Mouse (Mus musculus) G1E (cell line): ENCODE data around the gene H2al1a. TPM values are rescaled to one million over a fixed set of nuclear protein-coding genes. Genes with fewer than 3 reads are reported as not detected.
"Not testable (repeated sequence)": the region's sequence is repeated elsewhere in the genome, so short reads cannot be mapped to it uniquely, and the experiment has no call there.

Experiments
- ATAC-seq: 2 replicates; pipeline ENCODE4 v1.8.0; 2016; ENCODE audit warnings: mild to moderate bottlenecking; ENCODE audit not compliant: insufficient number of reproducible peaks, poor library complexity, low FRiP score, severe bottlenecking; ENCODE audit errors: extremely low read depth
- DNase-seq: peaks from one replicate; pipeline ENCODE4 v3.0.0; 2012; ENCODE audit warnings: low spot score
- H3K27me3 ChIP-seq: 2 replicates; pipeline ENCODE4 v1.6.1; 2012; ENCODE audit warnings: mild to moderate bottlenecking, low read length, inconsistent platforms; ENCODE audit not compliant: insufficient read depth
- H3K36me3 ChIP-seq: replicated peaks from 2 replicates; pipeline ENCODE3; 2012; ENCODE audit warnings: mild to moderate bottlenecking, inconsistent platforms
- H3K4me1 ChIP-seq: 2 replicates; pipeline ENCODE4 v1.6.1; 2012; ENCODE audit warnings: low read depth, low read length, inconsistent platforms, mixed read lengths; ENCODE audit not compliant: insufficient read depth
- H3K4me3 ChIP-seq: 2 replicates; pipeline ENCODE4 v1.5.1; 2012; ENCODE audit warnings: low read depth, mild to moderate bottlenecking, inconsistent platforms, low read length, moderate library complexity, mixed read lengths
- H3K9me3 ChIP-seq: replicated peaks from 2 replicates; pipeline ENCODE4 v1.6.1; 2012; ENCODE audit warnings: inconsistent platforms
- CTCF ChIP-seq: IDR thresholded peaks from 2 replicates; pipeline ENCODE4 v1.5.1; 2012; ENCODE audit warnings: low read depth, low read length, inconsistent platforms, mixed read lengths
- GATA1 ChIP-seq: IDR thresholded peaks from 2 replicates; pipeline ENCODE4 v1.6.1; 2012; ENCODE audit warnings: borderline replicate concordance, low read length, inconsistent platforms, mixed read lengths
- GATA2 ChIP-seq: IDR thresholded peaks from 2 replicates; pipeline ENCODE4 v1.6.1; 2012; ENCODE audit warnings: low read depth, low read length, inconsistent platforms, borderline replicate concordance
- POLR2AphosphoS5 ChIP-seq: IDR thresholded peaks from 2 replicates; pipeline ENCODE4 v1.6.1; 2012; ENCODE audit warnings: low read depth, low read length, inconsistent platforms; ENCODE audit not compliant: insufficient replicate concordance
- TAL1 ChIP-seq: conservative IDR thresholded peaks from 2 replicates; pipeline ENCODE4 v1.6.1; 2012; ENCODE audit warnings: low read depth, low read length, inconsistent platforms, mixed read lengths
- polyA plus RNA-seq: library from polyadenylated mRNA; stranded (reverse); fragments of >175 nt; gene quantifications from 2 replicates; pipeline ENCODE4 v1.2.3, GENCODE M21; 2012
- total RNA-seq, 2 experiments: library from RNA; stranded (forward) in 1 of 2; stranded (reverse) in 1 of 2; fragments of 200-1000 nt in 1 of 2; fragments of >200 nt in 1 of 2; fragmentation: Nextera tagmentation in 1 of 2; gene quantifications; 2 replicates each; pipeline ENCODE4 v1.2.3; 2014 to 2017

The H2al1a gene
- total and polyA plus RNA-seq, 3 experiments = not detected

GRCm38 (mm10) chrX:11289244-11289643, 9.8 kb upstream of the H2al1a start:
- no peak for TF ChIP-seq CTCF
- TF ChIP-seq POLR2AphosphoS5 = no peak
- no peak for TF ChIP-seq GATA1
- TF ChIP-seq GATA2 = no peak
- TF ChIP-seq TAL1 = no peak
- no peaks in the 10 kb centered on the region for H3K36me3 ChIP-seq
- H3K9me3 ChIP-seq = no peaks in the 10 kb centered on the region
- DNase-seq (no peak), ATAC-seq (no peak)
- H3K4me3 ChIP-seq = no peak overlapping the region
- H3K4me1 ChIP-seq = no peaks in the 10 kb centered on the region
- H3K27me3 ChIP-seq = no peaks in the 10 kb centered on the region

GRCm38 (mm10) chrX:11302132-11302531, 3.1 kb downstream of the H2al1a start, which contains the start of gene H2al1b:
H2al1b (plus strand) TSS chrX:11302432.
- not testable (repeated sequence) for H3K27me3 ChIP-seq, ATAC-seq, H3K36me3 ChIP-seq, H3K9me3 ChIP-seq, H3K4me1 ChIP-seq, H3K4me3 ChIP-seq, DNase-seq

- not testable (repeated sequence) for H3K4me3 ChIP-seq, H3K27me3 ChIP-seq, H3K4me1 ChIP-seq, H3K9me3 ChIP-seq, H3K36me3 ChIP-seq, ATAC-seq, DNase-seq
Observed at GRCm38 (mm10) chrX:11305355-11305754, 6.3 kb downstream of the H2al1a start, which contains the start of gene H2al1c. H2al1c (plus strand) TSS chrX:11305655.

- H3K4me3 ChIP-seq, H3K27me3 ChIP-seq, H3K36me3 ChIP-seq, H3K9me3 ChIP-seq, DNase-seq, ATAC-seq, H3K4me1 ChIP-seq: not testable (repeated sequence)
Observed at GRCm38 (mm10) chrX:11308524-11308923, 9.5 kb downstream of the H2al1a start, which contains the start of gene H2al1d. H2al1d (plus strand) TSS chrX:11308824.

- H3K27me3 ChIP-seq, DNase-seq, H3K9me3 ChIP-seq, ATAC-seq, H3K4me1 ChIP-seq, H3K4me3 ChIP-seq, H3K36me3 ChIP-seq: not testable (repeated sequence)
Observed at GRCm38 (mm10) chrX:11311634-11312033, 12.6 kb downstream of the H2al1a start, which contains the start of gene H2al1e. H2al1e (plus strand) TSS chrX:11311934.

- not testable (repeated sequence) for H3K27me3 ChIP-seq, ATAC-seq, H3K9me3 ChIP-seq, H3K36me3 ChIP-seq, DNase-seq, H3K4me1 ChIP-seq, H3K4me3 ChIP-seq
Observed at GRCm38 (mm10) chrX:11314858-11315257, 15.8 kb downstream of the H2al1a start, which contains the start of gene H2al1f. H2al1f (plus strand) TSS chrX:11315158.

GRCm38 (mm10) chrX:11317956-11318355, 18.9 kb downstream of the H2al1a start, which contains the start of gene H2al1g:
H2al1g (plus strand) TSS chrX:11318256.
- not testable (repeated sequence) for H3K4me3 ChIP-seq, H3K27me3 ChIP-seq, DNase-seq, ATAC-seq, H3K36me3 ChIP-seq, H3K9me3 ChIP-seq, H3K4me1 ChIP-seq

- H3K4me1 ChIP-seq, ATAC-seq, DNase-seq, H3K4me3 ChIP-seq, H3K27me3 ChIP-seq, H3K36me3 ChIP-seq, H3K9me3 ChIP-seq: not testable (repeated sequence)
Observed at GRCm38 (mm10) chrX:11321192-11321591, 22.1 kb downstream of the H2al1a start, which contains the start of gene H2al1h. H2al1h (plus strand) TSS chrX:11321492.

- not testable (repeated sequence) for H3K36me3 ChIP-seq, H3K27me3 ChIP-seq, DNase-seq, H3K4me3 ChIP-seq, ATAC-seq, H3K9me3 ChIP-seq, H3K4me1 ChIP-seq
Observed at GRCm38 (mm10) chrX:11324359-11324758, 25.3 kb downstream of the H2al1a start, which contains the start of gene H2al1i. H2al1i (plus strand) TSS chrX:11324659.

GRCm38 (mm10) chrX:11327522-11327921, 28.5 kb downstream of the H2al1a start, which contains the start of gene H2al1j:
H2al1j (plus strand) TSS chrX:11327822.
- not testable (repeated sequence) for ATAC-seq, DNase-seq, H3K4me3 ChIP-seq, H3K36me3 ChIP-seq, H3K4me1 ChIP-seq, H3K27me3 ChIP-seq, H3K9me3 ChIP-seq
